Mouse (Mus musculus) limb, embryonic 15.5 days (tissue): ENCODE measurements around the gene Anapc7. TPM values are rescaled to one million over a fixed set of nuclear protein-coding genes. Genes with fewer than 3 reads are reported as not detected.

Source experiments
- ATAC-seq: fragments of 200-750 bp; cut with Nextera tagmentation; 2 replicates; pipeline ENCODE4 v1.8.0; 2017; ENCODE audit warnings: low read depth, moderate TSS enrichment; ENCODE audit not compliant: insufficient number of reproducible peaks, low FRiP score, low TSS enrichment
- H3K27ac ChIP-seq: fragments of 300-500 bp; sonication (generic); 2 replicates; pipeline ENCODE4 v1.5.1; 2015; ENCODE audit warnings: moderate library complexity, mild to moderate bottlenecking, inconsistent platforms
- H3K27me3 ChIP-seq: fragments of 300-500 bp; sonication (generic); 2 replicates; pipeline ENCODE4 v1.6.1; 2015; ENCODE audit warnings: inconsistent platforms
- H3K36me3 ChIP-seq: fragments of 300-500 bp; sonication (generic); 2 replicates; pipeline ENCODE4 v1.6.1; 2015; ENCODE audit warnings: inconsistent platforms
- H3K4me1 ChIP-seq: fragments of 300-500 bp; sonication (generic); 2 replicates; pipeline ENCODE4 v1.6.1; 2015; ENCODE audit warnings: inconsistent platforms
- H3K4me2 ChIP-seq: fragments of 300-500 bp; sonication (generic); 2 replicates; pipeline ENCODE4 v1.6.1; 2015; ENCODE audit warnings: mild to moderate bottlenecking, inconsistent platforms
- H3K4me3 ChIP-seq: fragments of 300-500 bp; sonication (generic); 2 replicates; pipeline ENCODE4 v1.5.1; 2015; ENCODE audit warnings: mild to moderate bottlenecking, inconsistent platforms
- H3K9ac ChIP-seq: fragments of 300-500 bp; sonication (generic); 2 replicates; pipeline ENCODE4 v1.6.1; 2015; ENCODE audit warnings: inconsistent platforms
- H3K9me3 ChIP-seq: fragments of 300-500 bp; sonication (generic); 2 replicates; pipeline ENCODE4 v1.6.1; 2016; ENCODE audit warnings: inconsistent platforms
- WGBS: fragments of 180-500 bp; shearing (Covaris S2); methylation state at CpG from one replicate; pipeline ENCODE4 v1.1.7; 2015; 5-methylcytosine and 5-hydroxymethylcytosine counted together
- polyA plus RNA-seq: library from polyadenylated mRNA; unstranded; fragments of >200 nt; fragmentation: Nextera tagmentation; extraction: Ambion mirVana; gene quantifications from 2 replicates; pipeline ENCODE4 v1.2.1, GENCODE M21; 2015

Gene Anapc7
- 40.2 and 43.0 TPM in 2 replicates for polyA plus RNA-seq

DNA sequence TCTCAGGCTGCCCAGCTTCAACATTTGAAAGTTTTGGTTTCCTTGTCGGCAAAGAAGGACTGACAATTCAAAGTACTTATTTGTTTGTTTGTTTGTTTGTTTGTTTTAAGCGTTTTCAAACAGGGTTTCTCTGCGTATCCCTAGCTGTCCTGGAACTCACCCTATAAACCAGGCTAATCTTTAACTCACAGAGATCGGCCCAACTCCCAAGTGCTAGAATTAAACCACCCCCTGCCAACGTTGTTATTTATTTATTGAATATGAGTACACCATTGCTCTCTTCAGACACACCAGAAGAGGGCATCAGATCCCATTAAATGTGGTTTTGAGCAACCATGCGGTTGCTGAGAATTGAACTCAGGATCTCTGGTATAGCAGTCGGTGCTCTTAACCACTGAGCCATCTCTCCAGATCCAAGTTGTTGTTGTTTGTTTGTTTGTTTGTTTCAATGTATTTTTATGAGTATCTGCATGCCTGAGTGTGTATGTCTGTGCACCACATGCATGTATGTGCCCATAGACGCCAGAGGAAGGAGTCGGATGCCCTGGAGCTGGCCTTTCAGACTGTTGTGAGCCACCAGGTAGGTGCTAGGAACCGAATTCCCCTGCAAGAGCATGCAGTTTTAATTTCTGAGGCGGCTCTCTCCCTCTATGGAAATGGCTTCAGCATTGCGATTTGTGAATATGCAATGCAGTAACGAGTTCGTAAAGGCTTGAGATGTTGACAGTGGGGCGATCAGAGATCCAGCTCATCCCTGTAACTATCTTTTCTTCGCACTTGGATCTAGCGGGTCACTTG, at the start of gene Anapc7:
Gene Anapc7 (plus strand): TSS at position 423 of the 798 bp plus-strand sequence.
- no peaks in the 10 kb centered on the region for H3K9me3 ChIP-seq
- H3K36me3 ChIP-seq, result no peaks in the 10 kb centered on the region
- H3K9ac ChIP-seq, result peak within 1 kb of the TSS; percentile 93
- H3K4me1 ChIP-seq, result peaks cover 16% of the 10 kb centered on the region
- H3K27me3 ChIP-seq, result no peaks in the 10 kb centered on the region
- ATAC-seq, result no peak
- peak within 1 kb of the TSS; percentile 83 for H3K4me2 ChIP-seq
- peak within 1 kb of the TSS; percentile 90 for H3K27ac ChIP-seq
- 19% methylated on average over 17 of the region's 17 CpGs for WGBS
- peak within 1 kb of the TSS; percentile 90 for H3K4me3 ChIP-seq

DNA sequence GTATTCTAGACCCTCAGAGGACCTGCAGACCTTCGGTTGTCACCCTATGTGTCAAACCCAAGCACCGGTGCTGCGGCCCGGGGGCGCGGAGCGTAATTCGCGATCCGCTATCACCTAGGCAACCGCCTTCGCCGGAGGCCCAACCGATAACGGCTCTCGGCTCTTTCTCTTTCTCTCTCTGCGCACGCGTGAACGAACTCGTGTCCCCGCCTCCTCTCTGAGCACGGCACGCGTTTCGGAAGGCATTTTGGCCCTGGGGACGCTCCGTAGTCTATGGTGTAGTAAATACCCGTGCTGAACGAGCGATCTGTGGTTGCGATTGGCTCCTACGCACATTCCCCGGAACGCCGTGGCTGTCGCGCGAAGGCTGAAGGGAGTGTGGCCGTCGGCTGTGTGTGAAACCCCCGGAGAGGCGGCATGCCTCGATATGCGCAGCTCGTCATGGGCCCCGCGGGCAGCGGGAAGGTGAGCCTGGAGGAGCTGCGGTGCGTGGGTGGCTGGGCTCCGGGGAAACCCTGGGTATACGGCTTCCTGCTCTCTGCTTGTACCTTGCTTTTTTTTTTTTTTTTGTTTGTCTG, 49.2 kb upstream of the Anapc7 start, which contains the start of gene Fam216a:
Gene Fam216a (minus strand): TSS at position 173 of the 578 bp plus-strand sequence.
- Histone ChIP-seq H3K36me3 (peaks cover 40% of the 10 kb centered on the region), H3K9ac (peak within 1 kb of the TSS; percentile 77)

GRCm38 (mm10) chr5:122372878-122373277, 48.6 kb upstream of the Anapc7 start:
- Histone ChIP-seq H3K4me2 (peak overlapping the region; percentile 61), H3K27me3 (no peaks in the 10 kb centered on the region), H3K4me3 (peak overlapping the region; percentile 72), H3K36me3 (peaks cover 34% of the 10 kb centered on the region), H3K4me1 (peaks cover 19% of the 10 kb centered on the region), H3K9ac (peak overlapping the region; percentile 77), H3K9me3 (no peaks in the 10 kb centered on the region), H3K27ac (peak overlapping the region; percentile 95)
- WGBS, result 5% methylated on average over 5 of the region's 5 CpGs
- ATAC-seq, result no peak

More for the DNA sequence above, 49.2 kb upstream of the Anapc7 start, which contains the start of gene Fam216a:
- Histone ChIP-seq H3K27me3 (no peaks in the 10 kb centered on the region), H3K4me3 (peak within 1 kb of the TSS; percentile 72), H3K9me3 (no peaks in the 10 kb centered on the region), H3K4me1 (peaks cover 19% of the 10 kb centered on the region), H3K4me2 (peak within 1 kb of the TSS; percentile 61), H3K27ac (peak within 1 kb of the TSS; percentile 95)
- WGBS, result under 1% methylated on average over 53 of the region's 53 CpGs
- peak; percentile 94 for ATAC-seq

DNA sequence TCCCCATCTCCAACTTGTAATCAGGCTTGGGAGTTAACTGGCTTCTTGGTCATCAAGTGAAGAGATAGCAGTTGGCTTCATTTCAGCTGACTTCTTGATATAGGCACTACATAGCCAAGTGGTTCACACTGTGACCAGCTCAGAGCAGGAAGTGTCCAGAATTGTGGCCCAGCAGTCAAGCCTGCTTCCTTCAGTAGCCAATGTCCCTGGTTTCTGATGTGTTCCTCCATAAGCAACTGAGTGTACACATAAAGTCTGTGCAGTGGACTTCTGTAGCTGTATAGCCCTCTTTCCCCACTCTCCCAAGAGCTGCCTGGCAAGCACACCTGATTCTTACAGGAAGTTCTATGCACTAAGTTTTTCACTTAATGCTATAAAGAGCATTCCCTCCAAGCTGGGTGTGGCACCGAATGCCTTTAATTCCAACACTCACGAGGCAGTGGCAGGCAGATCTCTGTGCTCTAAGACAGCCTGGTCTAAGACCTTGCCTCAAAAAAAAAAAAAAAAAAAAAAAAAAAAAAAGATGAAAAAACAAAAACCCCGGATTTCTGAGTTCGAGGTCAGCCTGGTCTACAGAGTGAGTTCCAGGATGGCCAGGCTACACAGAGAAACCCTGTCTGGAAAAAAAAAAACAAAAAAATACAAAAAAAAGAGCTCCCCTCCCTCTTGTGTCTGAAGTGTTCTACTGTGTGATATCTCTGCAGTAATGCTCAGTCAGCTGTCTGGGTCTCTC, 44.2 kb upstream of the Anapc7 start:
- Histone ChIP-seq H3K4me1 (peaks cover 9% of the 10 kb centered on the region), H3K27me3 (no peaks in the 10 kb centered on the region), H3K4me2 (no peak overlapping the region), H3K36me3 (peaks cover 53% of the 10 kb centered on the region), H3K27ac (no peak overlapping the region), H3K9me3 (no peaks in the 10 kb centered on the region), H3K4me3 (no peak overlapping the region), H3K9ac (no peak overlapping the region)
- WGBS, result 86% methylated on average over 4 of the region's 4 CpGs
- no peak for ATAC-seq

DNA sequence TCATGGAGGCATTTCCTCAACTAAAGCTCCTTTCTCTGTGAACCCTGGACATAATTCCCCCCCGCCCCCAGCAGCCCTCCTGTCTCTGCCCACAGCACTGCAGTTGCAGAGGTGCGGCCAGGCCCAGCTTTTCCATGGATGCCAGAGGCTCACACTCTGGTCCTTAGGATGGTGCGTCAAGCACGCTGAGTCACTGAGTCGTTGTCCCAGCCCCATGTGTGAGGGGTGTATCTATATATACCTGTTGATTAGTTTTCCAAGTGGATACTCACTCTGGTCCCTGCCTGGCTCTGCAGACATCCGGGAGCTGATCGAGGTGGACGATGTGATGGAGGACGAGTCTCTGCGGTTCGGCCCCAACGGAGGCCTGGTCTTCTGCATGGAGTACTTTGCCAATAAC, 43.3 kb upstream of the Anapc7 start:
- Histone ChIP-seq H3K4me1 (peaks cover 4% of the 10 kb centered on the region), H3K36me3 (peaks cover 58% of the 10 kb centered on the region), H3K9ac (no peak overlapping the region), H3K27me3 (no peaks in the 10 kb centered on the region), H3K9me3 (no peaks in the 10 kb centered on the region), H3K27ac (no peak overlapping the region), H3K4me3 (no peak overlapping the region), H3K4me2 (no peak overlapping the region)
- 93% methylated on average over 12 of the region's 12 CpGs for WGBS
- ATAC-seq, result no peak

DNA sequence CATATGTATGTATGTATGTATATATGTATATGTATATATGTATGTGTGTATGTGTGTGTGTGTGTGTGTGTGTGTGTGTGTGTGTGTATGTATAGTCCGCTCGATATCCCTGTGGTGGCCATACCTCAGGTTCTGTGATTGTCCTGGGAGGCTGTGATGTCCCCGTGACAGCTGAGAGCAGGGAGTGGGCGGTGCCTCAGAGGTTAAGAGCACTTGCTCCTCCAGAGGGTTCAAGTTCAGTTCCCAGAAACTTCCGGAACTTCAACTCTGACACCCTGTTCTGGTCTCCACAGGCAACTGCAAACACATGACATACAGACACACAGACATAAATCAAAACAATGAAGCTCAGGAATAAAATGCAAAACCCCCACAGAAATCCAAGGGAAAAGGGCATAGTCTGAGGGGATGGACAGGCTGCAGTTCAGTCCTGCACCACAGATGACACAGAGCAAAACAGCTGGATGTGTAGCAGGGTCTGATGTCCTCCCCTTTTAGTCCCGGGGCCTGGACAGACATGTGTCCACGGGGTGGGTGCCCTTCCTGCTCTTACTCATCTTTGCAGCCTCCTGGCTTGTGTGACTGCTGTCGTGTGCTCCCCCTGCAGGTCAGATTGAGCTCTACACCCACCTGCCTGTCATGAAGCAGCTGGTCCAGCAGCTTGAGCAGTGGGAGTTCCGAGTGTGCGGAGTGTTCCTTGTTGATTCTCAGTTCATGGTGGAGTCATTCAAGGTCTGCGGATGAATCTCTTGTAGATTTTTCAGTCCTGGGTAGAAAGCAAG, 41.9 kb upstream of the Anapc7 start:
- Histone ChIP-seq H3K36me3 (peaks cover 56% of the 10 kb centered on the region), H3K4me2 (no peak overlapping the region), H3K27ac (no peak overlapping the region), H3K27me3 (no peaks in the 10 kb centered on the region), H3K4me3 (no peak overlapping the region), H3K4me1 (no peaks in the 10 kb centered on the region), H3K9me3 (no peaks in the 10 kb centered on the region), H3K9ac (no peak overlapping the region)
- WGBS, result 59% methylated on average over 11 of the region's 11 CpGs
- ATAC-seq, result no peak

DNA sequence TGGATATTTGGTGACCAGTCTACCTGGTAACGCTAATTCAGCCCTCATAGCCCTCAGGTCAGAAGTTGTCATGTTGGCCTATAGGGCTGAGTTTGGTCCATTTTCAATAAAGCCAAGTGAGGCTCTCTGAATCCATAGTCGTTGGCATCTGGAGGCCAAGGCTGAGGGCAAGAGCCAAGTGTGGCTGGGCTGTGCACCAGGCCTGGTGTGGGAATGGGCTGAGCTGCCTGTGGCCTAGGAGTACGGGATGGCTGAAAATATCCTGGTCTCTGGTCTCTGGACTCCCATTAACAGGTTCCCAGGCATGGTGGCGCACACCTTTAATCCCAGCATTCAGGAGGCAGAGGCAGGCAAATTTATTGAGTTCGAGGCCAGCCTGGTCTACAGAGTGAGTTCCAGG, 31.5 kb upstream of the Anapc7 start:
- Histone ChIP-seq H3K4me1 (peaks cover 14% of the 10 kb centered on the region), H3K4me3 (no peak overlapping the region), H3K9me3 (no peaks in the 10 kb centered on the region), H3K27me3 (no peaks in the 10 kb centered on the region), H3K4me2 (no peak overlapping the region), H3K9ac (no peak overlapping the region), H3K27ac (no peak overlapping the region), H3K36me3 (0 out of 2 replicates have a peak, but pooled peaks cover 2% of the 10 kb centered on the region)
- 86% methylated on average over 5 of the region's 5 CpGs for WGBS
- ATAC-seq, result no peak

- Histone ChIP-seq H3K27ac (no peak overlapping the region), H3K9me3 (no peaks in the 10 kb centered on the region), H3K36me3 (0 out of 2 replicates have a peak, but pooled peaks cover 6% of the 10 kb centered on the region), H3K4me1 (peaks cover 14% of the 10 kb centered on the region), H3K4me3 (no peak overlapping the region), H3K9ac (no peak overlapping the region), H3K27me3 (no peaks in the 10 kb centered on the region), H3K4me2 (no peak overlapping the region)
- no peak for ATAC-seq
Observed at GRCm38 (mm10) chr5:122390671-122391070, 30.8 kb upstream of the Anapc7 start.

DNA sequence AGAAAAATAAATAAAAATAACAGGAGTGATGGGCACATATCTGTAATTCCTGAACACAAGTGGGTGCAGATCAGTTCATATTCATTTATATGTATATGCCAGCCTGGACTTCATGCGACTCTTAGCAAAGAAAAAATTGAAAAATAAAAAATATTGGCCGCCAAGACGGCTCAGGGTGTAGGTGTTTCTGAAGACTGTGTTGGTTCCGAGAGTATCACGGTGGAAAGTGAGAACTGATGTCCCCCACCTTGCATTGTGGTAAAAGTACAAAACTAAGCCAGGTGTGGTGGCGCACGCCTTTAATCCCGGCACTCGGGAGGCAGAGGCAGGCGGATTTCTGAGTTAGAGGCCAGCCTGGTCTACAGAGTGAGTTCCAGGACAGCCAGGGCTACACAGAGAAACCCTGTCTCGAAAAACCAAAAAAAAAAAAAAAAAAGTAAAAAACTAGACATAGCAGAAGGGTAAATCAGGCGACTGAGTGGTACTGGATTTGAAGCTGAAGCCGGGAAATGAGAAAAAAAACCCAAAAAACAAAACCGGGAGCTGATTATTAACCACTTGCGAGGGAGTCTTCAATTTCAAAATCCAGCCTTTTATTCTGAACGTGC, 30.2 kb upstream of the Anapc7 start:
- no peak for ATAC-seq
- H3K4me1 ChIP-seq, result peaks cover 14% of the 10 kb centered on the region
- H3K4me3 ChIP-seq, result peak overlapping the region; percentile 85
- no peaks in the 10 kb centered on the region for H3K27me3 ChIP-seq
- WGBS, result 52% methylated on average over 16 of the region's 16 CpGs
- peak overlapping the region; percentile 69; the same call in 1 of the 2 replicates for H3K9ac ChIP-seq
- H3K27ac ChIP-seq, result no peak overlapping the region
- H3K36me3 ChIP-seq, result 0 out of 2 replicates have a peak, but pooled peaks cover 6% of the 10 kb centered on the region
- H3K4me2 ChIP-seq, result peak overlapping the region; percentile 65; the same call in 1 of the 2 replicates
- H3K9me3 ChIP-seq, result no peaks in the 10 kb centered on the region

DNA sequence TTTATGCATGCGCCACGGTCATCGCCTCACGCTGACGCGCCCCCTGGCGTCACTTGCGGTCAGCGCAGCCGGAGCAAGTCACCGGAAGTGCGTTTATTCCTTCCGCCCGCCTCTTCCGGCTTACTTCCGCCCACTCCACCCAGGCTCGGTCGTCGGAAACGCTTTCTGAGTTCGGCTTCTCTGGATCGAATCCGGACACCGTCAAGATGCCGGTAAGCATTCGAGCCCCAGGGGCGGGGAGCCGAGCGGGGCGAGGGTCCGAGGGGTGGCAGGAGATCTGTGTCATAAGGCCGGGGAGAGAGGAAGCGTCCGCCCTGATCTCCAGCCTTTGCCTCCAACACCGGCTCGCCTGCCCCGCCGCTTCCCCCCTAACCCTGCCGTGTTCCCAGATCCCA, 29.7 kb upstream of the Anapc7 start, which contains the start of gene Arpc3:
Gene Arpc3 (plus strand): TSS at position 93 of the 395 bp plus-strand sequence.
- Histone ChIP-seq H3K9ac (peak within 1 kb of the TSS; percentile 69), H3K9me3 (no peaks in the 10 kb centered on the region), H3K27ac (peak within 1 kb of the TSS; percentile 73), H3K36me3 (peaks cover 9% of the 10 kb centered on the region), H3K4me1 (peaks cover 14% of the 10 kb centered on the region), H3K4me2 (peak within 1 kb of the TSS; percentile 65), H3K27me3 (no peaks in the 10 kb centered on the region), H3K4me3 (peak within 1 kb of the TSS; percentile 85)
- ATAC-seq, result peak; percentile 77
- WGBS, result under 1% methylated on average over 38 of the region's 39 CpGs
